Mouse (Mus musculus) midbrain, embryonic 10.5 days (tissue): ENCODE measurements around the gene Zfp691. TPM values are rescaled to one million over a fixed set of nuclear protein-coding genes. Genes with fewer than 3 reads are reported as not detected.

Source experiments
- DNase-seq: peaks from one replicate; pipeline ENCODE4 v3.0.0-alpha.2; 2017; ENCODE audit warnings: low spot score
- H3K27ac ChIP-seq: fragments of 300-500 bp; sonication (generic); replicated peaks from 2 replicates; pipeline ENCODE4 v1.5.1; 2016; ENCODE audit warnings: mild to moderate bottlenecking
- H3K27me3 ChIP-seq: fragments of 300-500 bp; sonication (generic); 2 replicates; pipeline ENCODE4 v1.6.1; 2016; ENCODE audit warnings: low read depth, mild to moderate bottlenecking; ENCODE audit not compliant: poor library complexity, severe bottlenecking
- H3K36me3 ChIP-seq: fragments of 300-500 bp; sonication (generic); 2 replicates; pipeline ENCODE4 v1.6.1; 2016; ENCODE audit warnings: mild to moderate bottlenecking, moderate library complexity
- H3K4me1 ChIP-seq: fragments of 300-500 bp; sonication (generic); 2 replicates; pipeline ENCODE4 v1.6.1; 2016
- H3K4me3 ChIP-seq: fragments of 300-500 bp; sonication (generic); 2 replicates; pipeline ENCODE4 v1.5.1; 2016; ENCODE audit warnings: mild to moderate bottlenecking, moderate library complexity
- H3K9me3 ChIP-seq: fragments of 300-500 bp; sonication (generic); replicated peaks from 2 replicates; pipeline ENCODE4 v1.6.1; 2016; ENCODE audit warnings: mild to moderate bottlenecking
- WGBS: fragments of 180-500 bp; shearing (Covaris S2); methylation state at CpG from one replicate; pipeline ENCODE4 v1.1.7; 2016; 5-methylcytosine and 5-hydroxymethylcytosine counted together
- polyA plus RNA-seq: library from polyadenylated mRNA; unstranded; fragments of >200 nt; fragmentation: Nextera tagmentation; extraction: Ambion mirVana; gene quantifications from 2 replicates; pipeline ENCODE4 v1.2.1, GENCODE M21; 2016

Gene Zfp691
- polyA plus RNA-seq: 13.1 and 13.3 TPM in 2 replicates

GRCm38 (mm10) chr4:119173851-119174453, at the start of gene Zfp691:
Gene Zfp691 (minus strand): TSS chr4:119174195.
- H3K9me3 ChIP-seq: no peaks in the 10 kb centered on the region
- DNase-seq: peak; percentile 93
- under 1% methylated on average over 40 of the region's 40 CpGs for WGBS
- H3K4me1 ChIP-seq: peaks cover 35% of the 10 kb centered on the region
- H3K27me3 ChIP-seq: no peaks in the 10 kb centered on the region
- peak within 1 kb of the TSS; percentile 87 for H3K27ac ChIP-seq
- H3K36me3 ChIP-seq: peaks cover 33% of the 10 kb centered on the region
- peak within 1 kb of the TSS; percentile 83 for H3K4me3 ChIP-seq

DNA sequence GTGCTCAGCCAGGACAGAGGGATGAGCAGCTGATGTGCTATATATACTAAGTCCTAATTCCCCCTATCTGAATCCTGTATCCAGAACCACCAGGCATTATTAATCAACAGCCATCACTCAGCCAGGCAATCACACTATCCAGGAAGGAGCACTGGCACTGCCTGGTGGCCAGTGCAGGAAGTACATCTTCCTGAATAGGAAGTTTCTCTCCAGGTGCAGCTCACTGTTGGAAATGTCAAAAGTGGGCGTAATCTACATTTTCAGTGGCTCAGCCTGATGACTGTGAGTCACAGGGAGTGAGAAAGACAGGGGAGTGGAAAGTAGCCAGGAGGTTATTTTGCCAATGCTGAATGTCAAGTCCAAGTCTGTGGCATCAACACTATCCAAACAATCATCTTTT, 49.7 kb upstream of the Zfp691 start:
- no peaks in the 10 kb centered on the region for H3K27me3 ChIP-seq
- peaks cover 60% of the 10 kb centered on the region for H3K36me3 ChIP-seq
- no peak for DNase-seq
- H3K27ac ChIP-seq: no peak overlapping the region
- H3K4me1 ChIP-seq: no peaks in the 10 kb centered on the region
- H3K9me3 ChIP-seq: no peaks in the 10 kb centered on the region
- WGBS: 84% methylated on average over 1 of the region's 1 CpGs
- H3K4me3 ChIP-seq: no peak overlapping the region

DNA sequence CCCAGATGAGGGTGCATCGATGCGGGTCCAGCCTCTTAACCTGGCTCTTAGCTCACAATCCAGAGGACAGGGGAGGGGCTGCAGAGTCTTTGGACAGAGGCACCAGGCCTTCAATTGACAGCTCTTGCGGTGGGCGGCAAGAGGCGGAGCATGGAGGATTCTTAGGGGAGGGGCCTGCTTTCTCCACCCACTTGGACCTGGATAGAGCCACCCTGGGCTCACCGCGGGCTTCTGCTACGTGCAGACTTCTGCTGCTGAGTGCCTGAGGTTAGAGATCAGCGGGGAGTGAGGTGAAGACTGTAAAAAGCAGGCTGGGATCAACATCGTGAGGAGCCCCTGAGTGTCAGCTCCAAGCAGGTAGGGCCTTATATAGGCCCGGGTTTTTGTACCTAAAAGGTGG, 44.2 kb upstream of the Zfp691 start, which contains the start of gene Tmem269:
TSS of gene Tmem269 (minus strand) at position 49 of the 400 bp plus-strand sequence.
- no peak for DNase-seq
- Histone ChIP-seq H3K4me3 (no peak within 1 kb of the TSS; the same call in 1 of the 2 replicates), H3K27ac (no peak within 1 kb of the TSS)

DNA sequence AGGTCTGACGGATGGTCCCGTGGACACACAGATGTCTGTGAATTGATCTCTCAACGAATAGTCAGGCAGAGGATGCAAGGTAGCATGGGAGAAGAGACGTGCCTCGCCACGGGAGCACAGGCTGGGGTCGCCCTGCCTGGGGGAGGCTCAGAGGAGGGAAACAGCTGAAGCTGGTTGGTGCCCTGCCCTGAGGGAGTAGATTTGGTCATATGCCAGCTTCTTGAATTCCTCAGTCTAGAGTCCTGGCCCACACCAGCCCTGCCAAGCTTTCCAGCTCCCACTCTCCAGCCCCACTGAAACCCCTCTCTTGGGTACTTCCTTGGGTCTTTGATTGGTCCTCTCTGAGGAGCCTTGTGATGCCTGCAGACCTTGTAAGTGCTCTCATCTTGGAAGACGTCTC, 42.7 kb upstream of the Zfp691 start:
- DNase-seq: no peak
- no peaks in the 10 kb centered on the region for H3K27me3 ChIP-seq

More for the DNA sequence above, 44.2 kb upstream of the Zfp691 start, which contains the start of gene Tmem269:
- no peaks in the 10 kb centered on the region for H3K9me3 ChIP-seq
- H3K27me3 ChIP-seq: no peaks in the 10 kb centered on the region
- peaks cover 11% of the 10 kb centered on the region for H3K4me1 ChIP-seq
- 10% methylated on average over 11 of the region's 11 CpGs for WGBS
- H3K36me3 ChIP-seq: peaks cover 8% of the 10 kb centered on the region

GRCm38 (mm10) chr4:119204672-119205071, 30.7 kb upstream of the Zfp691 start:
- Histone ChIP-seq H3K4me1 (peaks cover 9% of the 10 kb centered on the region), H3K9me3 (no peaks in the 10 kb centered on the region), H3K27me3 (no peaks in the 10 kb centered on the region), H3K27ac (no peak overlapping the region), H3K4me3 (no peak overlapping the region), H3K36me3 (peaks cover 20% of the 10 kb centered on the region)
- DNase-seq: peak; percentile 62
- WGBS: 21% methylated on average over 8 of the region's 8 CpGs

More for the DNA sequence above, 42.7 kb upstream of the Zfp691 start:
- Histone ChIP-seq H3K27ac (no peak overlapping the region), H3K36me3 (no peaks in the 10 kb centered on the region), H3K4me3 (no peak overlapping the region), H3K9me3 (no peaks in the 10 kb centered on the region), H3K4me1 (peaks cover 11% of the 10 kb centered on the region)
- WGBS: 82% methylated on average over 8 of the region's 8 CpGs

DNA sequence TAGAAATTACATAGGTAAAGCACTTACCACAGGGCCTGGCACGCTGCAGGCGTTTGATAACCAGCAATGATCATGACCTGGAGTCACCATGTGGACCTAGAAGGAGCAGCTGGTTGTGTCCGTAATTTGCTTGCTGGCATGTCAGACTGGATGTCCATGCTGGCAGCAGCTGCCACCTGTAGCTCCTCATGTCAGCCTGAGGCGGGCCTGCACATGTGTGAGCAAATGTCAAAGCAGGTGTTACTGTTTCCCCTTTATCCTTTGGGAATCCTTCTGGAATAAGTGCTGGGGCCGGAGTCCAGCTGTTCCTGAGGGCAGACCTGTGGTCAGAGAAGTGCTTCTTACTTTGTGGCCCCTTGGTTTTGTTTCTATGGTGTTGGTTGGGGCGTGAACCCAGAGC, 24.1 kb upstream of the Zfp691 start:
- Histone ChIP-seq H3K9me3 (no peaks in the 10 kb centered on the region), H3K4me1 (peaks cover 30% of the 10 kb centered on the region), H3K4me3 (no peak overlapping the region), H3K27me3 (no peaks in the 10 kb centered on the region), H3K36me3 (peaks cover 31% of the 10 kb centered on the region), H3K27ac (no peak overlapping the region)
- WGBS: 90% methylated on average over 6 of the region's 6 CpGs
- DNase-seq: no peak

GRCm38 (mm10) chr4:119195582-119196320, 21.8 kb upstream of the Zfp691 start:
- Histone ChIP-seq H3K27me3 (no peaks in the 10 kb centered on the region), H3K36me3 (peaks cover 17% of the 10 kb centered on the region), H3K4me1 (peaks cover 30% of the 10 kb centered on the region), H3K27ac (peak overlapping the region; percentile 93), H3K4me3 (peak overlapping the region; percentile 68), H3K9me3 (no peaks in the 10 kb centered on the region)
- DNase-seq: no peak
- 12% methylated on average over 18 of the region's 18 CpGs for WGBS

DNA sequence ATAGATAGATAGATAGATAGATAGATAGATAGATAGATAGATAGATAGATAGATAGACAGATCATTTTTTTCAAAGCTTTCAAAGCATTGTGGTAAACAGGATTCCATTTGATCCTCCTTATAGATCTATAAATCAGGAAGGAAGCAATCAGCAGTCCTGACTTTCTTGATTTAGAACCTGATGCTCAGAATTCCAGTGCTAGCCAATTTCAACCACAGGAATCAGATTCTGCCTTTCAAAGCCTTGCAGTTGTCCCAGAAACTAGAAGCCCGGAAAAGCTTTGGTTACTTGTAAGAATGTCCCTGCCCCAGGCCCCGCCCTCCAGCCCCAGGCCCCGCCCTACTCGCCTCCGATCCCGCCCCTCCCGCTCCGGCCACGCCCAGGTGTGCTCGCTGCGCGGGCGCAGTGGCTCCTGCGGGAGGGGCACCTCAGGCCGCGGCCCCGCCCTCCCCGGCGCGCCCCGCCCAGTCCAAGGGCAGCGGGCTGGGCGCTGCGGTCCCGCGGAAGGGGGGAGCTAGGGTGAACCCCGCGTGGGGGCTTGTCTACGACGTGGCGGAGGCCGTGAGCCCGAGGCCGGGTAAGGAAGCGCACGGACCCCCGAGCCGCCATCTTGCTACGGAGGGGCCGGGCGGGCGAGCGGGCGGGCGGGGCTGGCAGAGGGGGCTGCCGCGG, 21.1 kb upstream of the Zfp691 start, which contains the start of gene Svbp:
TSS of gene Svbp (plus strand) at position 398 of the 673 bp plus-strand sequence.
- peaks cover 30% of the 10 kb centered on the region for H3K4me1 ChIP-seq
- no peaks in the 10 kb centered on the region for H3K9me3 ChIP-seq
- WGBS: under 1% methylated on average over 46 of the region's 47 CpGs
- peak within 1 kb of the TSS; percentile 68 for H3K4me3 ChIP-seq
- DNase-seq: peak; percentile 93
- peak within 1 kb of the TSS; percentile 93 for H3K27ac ChIP-seq
- peaks cover 12% of the 10 kb centered on the region for H3K36me3 ChIP-seq
- H3K27me3 ChIP-seq: no peaks in the 10 kb centered on the region

- 92% methylated on average over 4 of the region's 4 CpGs for WGBS
These were observed 18.8 kb upstream of the Zfp691 start for GRCm38 (mm10) chr4:119192757-119193156.

DNA sequence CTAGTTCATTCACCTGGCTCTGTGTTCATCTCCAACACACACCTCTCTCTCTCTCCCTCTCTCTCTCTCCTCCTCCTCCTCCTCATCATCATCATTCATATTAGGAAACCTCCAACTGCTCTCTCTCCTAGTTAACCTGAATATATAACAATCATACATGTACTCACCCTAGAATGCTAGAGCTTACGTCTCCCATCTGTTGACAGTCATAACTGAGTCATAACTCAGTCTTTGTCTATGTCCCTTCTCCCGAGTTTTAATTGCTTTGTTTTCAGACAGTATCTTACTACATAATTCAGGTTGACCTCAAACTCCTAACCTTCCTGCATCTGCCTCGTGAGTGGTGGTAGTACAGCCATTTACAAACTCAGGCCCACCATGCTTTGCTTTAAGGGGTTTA, 17.3 kb upstream of the Zfp691 start:
- Histone ChIP-seq H3K4me3 (no peak overlapping the region), H3K4me1 (peaks cover 13% of the 10 kb centered on the region), H3K36me3 (no peaks in the 10 kb centered on the region), H3K27me3 (no peaks in the 10 kb centered on the region), H3K9me3 (no peaks in the 10 kb centered on the region), H3K27ac (no peak overlapping the region)
- no peak for DNase-seq
- 86% methylated on average over 3 of the region's 3 CpGs for WGBS

More at GRCm38 (mm10) chr4:119192757-119193156, 18.8 kb upstream of the Zfp691 start:
- Histone ChIP-seq H3K36me3 (no peaks in the 10 kb centered on the region), H3K27ac (no peak overlapping the region), H3K4me1 (peaks cover 27% of the 10 kb centered on the region), H3K4me3 (no peak overlapping the region), H3K9me3 (no peaks in the 10 kb centered on the region), H3K27me3 (no peaks in the 10 kb centered on the region)
- no peak for DNase-seq

- DNase-seq: no peak
- peaks cover 7% of the 10 kb centered on the region for H3K4me1 ChIP-seq
- H3K27me3 ChIP-seq: no peaks in the 10 kb centered on the region
- WGBS: 88% methylated on average over 8 of the region's 8 CpGs
- no peak overlapping the region for H3K4me3 ChIP-seq
- H3K9me3 ChIP-seq: no peaks in the 10 kb centered on the region
- H3K27ac ChIP-seq: no peak overlapping the region
- no peaks in the 10 kb centered on the region for H3K36me3 ChIP-seq
These were observed 16.6 kb upstream of the Zfp691 start for GRCm38 (mm10) chr4:119190618-119191017.

- Histone ChIP-seq H3K4me3 (no peak within 1 kb of the TSS; the same call in 1 of the 2 replicates), H3K27ac (peak within 1 kb of the TSS; percentile 58), H3K9me3 (no peaks in the 10 kb centered on the region), H3K4me1 (peaks cover 4% of the 10 kb centered on the region; the same call in 1 of the 2 replicates), H3K27me3 (no peaks in the 10 kb centered on the region), H3K36me3 (no peaks in the 10 kb centered on the region)
- DNase-seq: no peak
- 82% methylated on average over 6 of the region's 6 CpGs for WGBS
These were observed 15.9 kb upstream of the Zfp691 start, which contains the start of gene Ermap for GRCm38 (mm10) chr4:119189864-119190263. Gene Ermap (minus strand): TSS chr4:119190011.
